Mouse (Mus musculus) brain, embryonic 14.5 days (tissue): ENCODE measurements around the gene Glb1.

Experiments
- CTCF ChIP-seq: fragments of 200-500 bp; IDR thresholded peaks from 2 replicates; pipeline ENCODE4 v1.5.1; 2012; ENCODE audit warnings: inconsistent platforms, mild to moderate bottlenecking, moderate library complexity, borderline replicate concordance; ENCODE audit not compliant: insufficient read depth, insufficient read length; ENCODE audit errors: extremely low read depth
- POLR2A ChIP-seq: fragments of 200-500 bp; IDR thresholded peaks from 2 replicates; pipeline ENCODE4 v1.6.1; 2012; ENCODE audit warnings: mild to moderate bottlenecking, inconsistent platforms, borderline replicate concordance; ENCODE audit not compliant: poor library complexity, insufficient read depth, insufficient read length, severe bottlenecking; ENCODE audit errors: extremely low read depth

GRCm38 (mm10) chr9:114400949-114401684, at the start of gene Glb1, which contains the start of gene Tmppe:
- TF ChIP-seq CTCF (peak; percentile 46; the same call in 1 of the 2 replicates), POLR2A (peak; percentile 26)
